Mouse (Mus musculus): ENCODE measurements at regions not wholly inside any gene's neighbourhood (a gene's known extent, or its start where the extent isn't known, plus 50 kb on each side); places are given as distances from the start of the nearest gene placed in this dataset.
A peak's percentile ranks its signal among the peaks of the same experiment; 100 is the strongest.

DNA sequence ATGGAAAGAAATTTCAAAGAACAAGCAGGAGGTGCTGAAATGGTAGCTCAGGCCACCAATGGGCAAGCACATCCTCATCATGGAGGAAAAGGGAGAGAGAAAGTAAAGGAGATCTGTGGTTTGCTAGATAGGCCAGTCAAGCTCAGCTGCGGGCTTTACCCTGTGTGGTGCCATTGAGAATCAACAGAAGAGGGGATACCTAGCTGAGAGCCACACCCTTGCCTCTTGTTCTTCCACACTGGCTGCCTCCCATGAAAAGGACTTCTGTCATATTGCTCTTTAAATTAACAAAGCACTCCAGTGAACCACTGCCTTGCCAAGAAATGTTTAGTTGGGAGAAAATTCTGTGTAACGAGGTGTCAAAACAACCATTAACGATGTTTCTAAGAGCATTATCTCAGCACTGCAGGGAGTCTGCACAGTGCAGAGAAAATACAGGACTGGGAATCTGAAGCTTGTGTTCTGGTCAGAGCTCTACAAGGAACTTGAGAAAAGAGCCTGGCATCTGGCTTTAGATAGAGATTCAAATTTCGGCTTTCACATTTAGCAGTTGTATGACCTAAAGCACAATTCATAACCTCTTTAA, 510.7 kb upstream of the Tle4 start:
- no peak for DNase-seq
- intact Hi-C loops (cut with DNase I) = no loop called here

DNA sequence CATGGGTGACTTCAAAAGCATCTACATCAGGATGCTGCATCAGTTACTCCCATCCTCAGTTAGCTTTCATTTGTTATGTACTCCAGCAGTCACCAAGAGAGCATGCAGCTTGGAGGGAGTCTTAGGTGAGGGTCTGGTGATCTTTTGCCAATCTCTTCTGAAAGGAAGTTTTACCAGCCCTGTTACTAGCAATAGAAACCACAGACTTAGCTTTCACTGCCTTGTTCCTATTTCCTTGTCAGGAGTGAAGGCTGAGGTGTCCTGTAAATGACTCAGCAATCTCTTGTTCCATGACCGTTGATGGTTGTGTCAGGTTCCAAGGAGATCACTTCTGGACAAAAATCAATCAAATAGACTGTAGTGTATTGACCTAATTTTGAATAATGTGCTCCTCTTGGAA, 497.2 kb upstream of the Tle4 start:
- intact Hi-C loops (cut with DNase I) = no loop called here
- no peak for DNase-seq

DNA sequence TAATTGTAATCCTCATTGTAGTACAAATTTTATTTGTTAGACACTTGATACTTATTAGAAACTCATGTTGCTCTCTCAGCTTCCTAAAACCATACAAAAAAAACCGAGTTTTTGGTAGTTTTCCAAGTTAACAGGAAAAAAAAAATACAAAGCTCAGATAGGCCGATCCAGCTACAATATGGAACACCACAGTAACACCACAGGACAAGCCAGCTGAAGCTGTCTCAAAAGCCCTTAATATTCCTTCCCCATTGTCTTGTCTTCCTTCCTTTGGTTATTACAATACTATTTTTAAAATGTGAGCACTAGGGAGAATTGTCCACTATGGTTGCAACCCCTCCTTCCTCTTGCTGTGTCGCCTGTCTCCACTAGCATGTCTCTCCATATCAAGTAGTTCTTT, 495.7 kb upstream of the Tle4 start:
- intact Hi-C loops (cut with DNase I) = no loop called here
- no peak for DNase-seq

DNA sequence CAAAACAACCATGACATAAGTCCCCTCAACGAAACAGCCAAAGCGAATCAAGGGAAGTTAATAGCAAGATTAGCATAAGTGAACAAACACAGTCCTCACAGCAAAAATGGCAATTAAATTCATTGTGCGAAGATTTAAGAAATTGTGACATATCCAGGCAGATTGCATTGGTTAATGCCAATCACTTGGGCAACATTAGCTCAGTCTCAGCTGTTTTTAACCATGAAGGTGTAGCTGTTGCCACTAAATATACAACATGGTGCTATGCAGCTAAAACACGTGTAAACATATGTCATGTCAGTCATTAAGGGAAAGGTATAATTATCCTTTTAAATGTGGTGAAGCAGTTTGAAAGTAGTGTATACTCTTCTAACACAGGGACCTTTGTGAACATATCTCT, 482.8 kb upstream of the Tle4 start:
- intact Hi-C loops (cut with DNase I) = no loop called here
- DNase-seq = no peak

DNA sequence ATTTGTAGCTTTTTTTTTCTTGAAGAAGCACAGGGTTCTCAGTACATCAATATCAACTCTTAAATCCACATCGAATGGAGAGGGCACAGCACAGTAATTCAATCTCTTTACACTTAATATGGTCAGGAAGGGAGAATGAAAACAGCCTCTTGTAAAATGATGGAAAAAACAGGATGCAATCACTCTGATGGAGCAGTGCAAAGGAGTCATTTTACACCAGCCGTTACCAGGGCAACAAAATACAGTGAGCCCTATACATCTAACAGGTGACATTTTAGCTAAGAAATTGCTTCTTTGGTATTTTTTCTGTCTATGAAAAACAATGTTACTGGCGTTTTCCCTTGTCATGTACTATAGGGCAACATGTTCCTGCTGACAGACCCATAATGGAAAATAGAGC, 459.9 kb upstream of the Tle4 start:
- DNase-seq = no peak
- intact Hi-C loops (cut with DNase I) = no loop called here

DNA sequence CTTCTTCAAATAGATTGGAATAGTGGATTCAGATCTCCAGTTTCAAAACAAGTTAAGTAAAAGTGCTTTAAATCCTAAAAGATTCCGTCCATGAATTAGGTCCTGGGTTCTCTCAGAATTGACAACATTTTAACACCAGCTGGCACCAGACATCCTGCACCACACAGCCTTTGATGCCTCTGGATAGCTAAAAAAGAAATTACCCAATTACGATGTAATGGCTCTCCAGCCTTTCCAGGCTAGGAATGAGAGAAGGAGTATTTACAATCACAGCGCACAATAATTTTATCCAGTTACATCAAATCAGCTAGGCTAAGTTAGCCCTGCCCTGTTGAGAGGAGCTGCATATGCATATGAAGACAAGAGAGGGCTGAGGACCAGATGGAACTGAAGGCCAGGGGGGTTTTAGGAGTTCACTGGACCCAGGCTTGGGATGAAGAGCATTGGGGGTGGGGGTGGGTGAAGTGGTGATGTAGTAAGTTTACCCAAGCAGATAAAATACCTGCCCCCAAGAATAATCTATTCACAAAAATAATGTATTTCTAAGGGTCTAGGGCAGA, 455.8 kb upstream of the Tle4 start:
- no peak for DNase-seq

DNA sequence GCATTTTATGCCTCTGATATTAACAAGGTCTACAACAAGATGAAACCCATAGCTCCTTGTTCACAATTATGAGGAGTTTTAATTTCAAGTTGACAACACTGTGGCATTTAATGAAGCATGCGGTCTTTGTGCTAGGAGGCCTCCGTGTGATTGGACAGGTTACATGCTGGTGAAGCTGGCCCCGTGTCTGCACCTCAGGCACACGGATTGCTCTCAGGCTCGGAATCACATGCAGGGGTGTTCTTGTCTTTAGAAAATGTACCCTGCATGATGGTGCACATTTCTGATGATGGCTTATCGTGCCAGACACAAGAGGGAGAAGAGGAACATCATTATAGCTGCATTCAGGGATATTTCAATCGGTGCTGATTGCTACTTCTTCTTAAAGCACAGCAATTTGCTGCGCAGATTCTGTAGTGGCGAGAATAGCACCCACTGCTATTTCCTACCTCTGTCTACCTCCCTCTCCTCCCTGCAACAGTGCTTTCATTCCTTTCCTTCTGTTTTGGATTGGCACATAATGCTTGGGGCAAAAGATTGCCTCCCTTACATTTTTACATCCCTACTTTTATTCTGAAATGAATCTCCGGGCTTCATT, 454.9 kb upstream of the Tle4 start:
- intact Hi-C loops (cut with DNase I) = no loop called here
- no peak for DNase-seq

More for the DNA sequence above, 455.8 kb upstream of the Tle4 start:
- intact Hi-C loops (cut with DNase I) = no loop called here

DNA sequence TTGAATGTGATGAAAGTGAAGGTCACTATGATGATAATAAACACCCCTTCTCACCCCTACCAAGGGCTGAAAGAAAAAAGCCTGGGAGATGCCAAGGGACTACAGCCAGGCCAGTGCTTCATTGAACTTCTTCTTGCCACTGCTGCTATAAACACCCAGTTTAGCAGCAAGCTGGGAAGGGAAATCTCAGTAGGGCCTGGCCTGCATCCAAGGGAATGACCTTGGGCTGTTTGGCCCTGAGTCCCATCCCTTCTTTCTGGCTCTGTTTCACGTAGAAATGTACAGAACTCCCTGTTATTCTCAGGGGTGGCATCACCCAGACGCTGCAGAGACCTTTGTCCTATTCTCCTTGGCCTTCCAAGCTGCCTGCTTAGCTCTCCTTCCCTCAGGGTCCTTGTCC, 450.0 kb upstream of the Tle4 start:
- intact Hi-C loops (cut with DNase I) = no loop called here
- DNase-seq = peak; percentile 47

DNA sequence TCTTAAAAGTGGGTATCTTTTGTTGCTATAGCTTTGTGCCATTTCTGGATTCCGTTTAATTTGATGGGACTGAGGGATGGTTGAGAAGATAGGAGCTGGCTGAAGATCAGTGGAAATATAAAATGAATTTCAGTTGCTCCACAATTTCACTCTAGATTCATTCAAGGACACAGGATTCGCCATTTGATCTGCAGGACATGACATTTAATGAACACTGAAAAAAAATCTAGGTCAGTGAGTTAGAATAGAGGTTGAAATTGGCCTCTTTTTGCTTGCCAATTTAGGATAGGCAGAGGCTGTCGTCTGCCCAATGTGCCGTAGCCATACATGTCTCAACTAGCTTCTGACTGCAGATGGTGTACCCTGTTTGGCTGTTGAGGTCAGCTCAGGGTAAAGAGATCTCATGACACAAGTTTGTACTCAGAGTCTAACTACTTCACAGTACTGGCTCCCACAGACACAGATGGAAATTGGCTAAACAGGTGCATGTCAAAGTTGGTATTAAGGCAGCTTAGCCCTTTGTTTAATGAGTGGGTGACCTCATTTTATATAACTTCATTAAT, 449.5 kb upstream of the Tle4 start:
- intact Hi-C loops (cut with DNase I) = no loop called here
- DNase-seq = no peak

DNA sequence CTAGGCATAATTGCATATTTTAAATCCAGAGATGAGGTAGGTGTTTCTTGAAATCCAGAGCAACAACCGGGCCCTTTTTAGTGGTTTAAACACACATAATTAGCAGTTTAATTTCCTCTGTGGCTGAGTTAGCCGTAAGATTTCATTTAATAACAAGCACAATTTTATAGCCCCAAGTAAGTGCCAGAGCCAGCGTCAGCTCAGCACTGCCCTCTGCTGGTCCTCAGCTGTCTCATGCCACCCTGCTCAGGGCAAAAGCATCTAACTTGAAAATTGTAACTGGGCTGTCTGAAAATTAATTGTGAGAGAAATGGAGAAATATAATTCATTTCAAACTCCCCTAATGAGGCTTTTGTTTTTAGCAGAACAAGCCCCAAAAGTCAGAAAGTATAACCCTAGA, 437.7 kb upstream of the Tle4 start:
- intact Hi-C loops (cut with DNase I) = loop anchor here (10.0 kb wide), 3 partner anchors 441 to 1051 kb away; partner anchors contain the start of gene Tle4
- peak; percentile 76 for DNase-seq

DNA sequence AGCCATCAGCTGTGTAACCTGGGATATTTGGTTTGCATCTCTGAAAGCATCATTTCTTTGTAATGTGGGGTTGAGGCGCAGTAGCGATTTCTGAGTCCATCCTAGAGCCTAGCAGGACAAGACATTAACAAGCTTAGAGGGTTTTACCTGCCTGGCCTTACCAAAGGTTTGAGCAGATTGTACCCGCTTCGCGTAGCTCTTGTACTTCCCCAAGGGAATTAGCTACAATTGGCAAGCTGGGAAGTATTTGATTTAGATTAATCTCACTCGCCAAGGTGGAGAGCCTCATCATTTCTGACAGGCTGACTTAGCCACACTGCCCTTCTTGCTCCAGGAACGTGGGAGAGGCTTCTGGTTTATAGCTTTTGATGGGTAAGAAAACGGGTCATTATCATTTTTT, 436.1 kb upstream of the Tle4 start:
- DNase-seq = no peak
- intact Hi-C loops (cut with DNase I) = loop anchor here (10.0 kb wide), 3 partner anchors 439 to 1049 kb away; partner anchors contain the start of gene Tle4

DNA sequence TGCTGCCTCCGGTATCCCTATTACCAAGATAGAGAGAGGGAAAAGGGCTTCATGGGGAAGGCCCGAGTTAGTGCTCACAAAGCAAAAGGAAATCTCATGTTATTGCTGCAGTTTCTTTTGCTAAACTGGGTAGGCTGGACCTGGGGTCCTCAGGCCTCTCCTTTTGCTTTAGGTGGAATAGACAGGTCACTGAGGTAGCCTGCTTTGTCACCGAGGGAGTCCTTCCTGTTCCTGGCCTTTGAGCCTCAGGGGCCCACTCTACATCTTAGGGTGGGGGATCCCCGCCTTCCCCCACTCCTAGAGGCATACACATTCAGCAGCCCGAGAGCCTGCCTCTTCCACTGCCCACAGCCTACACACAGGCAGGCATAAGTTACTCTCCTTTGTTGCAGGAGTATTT, 435.5 kb upstream of the Tle4 start:
- intact Hi-C loops (cut with DNase I) = loop anchor here (10.0 kb wide), 3 partner anchors 439 to 1049 kb away; partner anchors contain the start of gene Tle4
- DNase-seq = no peak

DNA sequence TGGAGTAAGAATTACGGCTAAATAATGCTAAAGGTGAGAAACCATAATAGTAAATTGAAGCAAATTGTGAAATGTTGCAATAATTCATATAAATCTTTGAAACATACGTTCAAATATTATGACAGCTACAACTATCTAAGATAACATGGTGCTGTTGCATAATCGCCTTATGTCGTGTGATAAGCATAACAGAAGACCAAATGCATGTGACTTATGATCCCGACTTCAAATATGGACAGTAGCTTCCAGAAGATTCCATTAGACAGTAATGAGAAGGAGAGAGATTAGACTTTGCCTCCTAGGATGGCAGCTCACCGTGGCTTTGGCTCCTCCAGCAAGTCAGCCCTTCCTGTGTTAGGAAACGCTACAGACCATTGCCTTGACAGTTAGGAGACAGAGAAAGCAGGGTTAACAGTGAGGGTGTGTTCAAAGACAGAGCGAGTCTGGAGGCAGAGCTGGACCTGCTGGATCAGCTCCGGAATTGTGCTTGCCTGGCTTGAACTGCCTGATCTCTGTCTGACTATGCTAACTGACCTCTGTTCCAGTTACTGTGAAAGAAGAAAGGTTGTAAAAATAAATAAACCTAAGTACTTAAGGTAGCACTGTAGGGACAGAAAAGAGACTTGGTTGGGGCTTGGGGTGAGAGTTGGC, 434.6 kb upstream of the Tle4 start:
- no peak for DNase-seq
- intact Hi-C loops (cut with DNase I) = loop anchor here (10.0 kb wide), 3 partner anchors 438 to 1048 kb away; partner anchors contain the start of gene Tle4

DNA sequence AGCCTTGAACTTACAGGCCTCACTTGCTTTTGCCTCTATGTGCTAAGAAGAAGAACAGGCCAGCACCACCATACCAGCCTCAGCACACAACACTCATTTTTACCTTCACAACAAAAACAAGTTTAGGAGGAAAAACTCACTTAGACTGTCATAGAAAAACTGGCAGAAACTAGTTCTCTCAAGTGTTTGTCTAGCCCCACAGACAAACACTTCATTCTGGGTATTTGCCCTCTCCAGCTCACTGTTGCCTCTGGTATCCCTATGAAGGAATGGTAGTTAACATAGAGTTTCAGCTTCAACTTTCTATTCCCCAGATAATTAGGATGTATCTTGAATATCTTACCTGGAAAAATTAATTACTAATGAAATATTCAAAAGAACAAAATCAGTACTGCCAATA, 433.6 kb upstream of the Tle4 start:
- DNase-seq = no peak
- intact Hi-C loops (cut with DNase I) = loop anchor here (10.0 kb wide), 3 partner anchors 437 to 1047 kb away; partner anchors contain the start of gene Tle4

DNA sequence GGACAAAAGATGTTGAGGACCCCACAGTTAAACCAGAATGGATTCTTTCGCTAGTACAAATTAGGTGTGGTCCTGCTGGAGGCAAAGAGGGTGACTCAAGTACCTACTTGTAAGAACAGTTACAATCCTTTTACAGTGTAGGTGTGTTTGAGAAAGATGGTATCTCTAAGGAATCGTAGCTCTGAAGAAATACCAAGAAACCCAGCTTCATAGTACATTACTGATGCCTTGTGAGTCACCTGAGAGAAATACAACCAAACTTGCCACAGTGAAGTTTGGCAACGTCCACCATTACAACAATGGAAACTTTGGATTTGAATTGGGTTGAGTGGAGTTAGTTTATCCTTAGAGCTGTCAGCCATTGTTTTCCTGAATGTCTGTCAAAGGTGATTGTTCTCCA, 405.7 kb upstream of the Tle4 start:
- intact Hi-C loops (cut with DNase I) = no loop called here
- no peak for DNase-seq

DNA sequence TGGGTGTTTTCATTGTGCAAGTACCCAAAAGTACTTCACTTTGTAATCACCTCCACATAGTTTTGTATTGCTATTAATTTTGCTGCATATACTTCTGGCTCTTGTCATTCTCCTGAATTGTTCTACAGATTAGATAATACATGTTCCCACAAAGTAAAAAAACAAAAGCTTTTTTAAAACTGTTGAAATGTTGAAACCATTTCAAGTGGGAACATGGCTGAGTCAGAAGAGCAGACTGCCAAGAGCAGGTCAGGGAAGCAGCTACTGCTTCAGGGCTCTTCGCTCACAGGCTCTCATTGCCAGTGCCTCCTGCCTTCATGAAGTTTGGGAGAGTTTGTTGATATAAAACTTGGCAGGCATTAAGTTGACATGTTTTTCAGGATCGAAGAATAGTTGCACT, 395.5 kb upstream of the Tle4 start:
- intact Hi-C loops (cut with DNase I) = no loop called here
- DNase-seq = no peak

DNA sequence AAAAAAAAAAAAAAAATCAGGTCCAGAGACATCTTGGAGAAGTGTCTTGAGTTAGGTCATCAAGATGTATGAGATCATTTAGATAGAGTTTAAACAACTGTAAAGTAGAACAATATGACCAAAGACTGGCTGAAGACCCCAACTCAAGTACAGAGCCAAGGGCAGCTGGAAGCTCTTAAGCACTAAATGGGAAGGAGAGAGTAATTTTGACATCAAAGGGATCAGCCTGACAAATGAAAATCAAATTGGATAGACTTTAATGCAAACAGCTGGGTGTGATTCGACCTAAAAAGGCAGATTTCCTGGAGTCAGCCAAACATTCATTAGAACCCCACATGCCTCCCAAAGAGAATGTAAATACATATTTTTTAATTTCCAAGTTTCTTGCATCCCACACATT, 372.3 kb upstream of the Tle4 start:
- DNase-seq = no peak
- intact Hi-C loops (cut with DNase I) = no loop called here

DNA sequence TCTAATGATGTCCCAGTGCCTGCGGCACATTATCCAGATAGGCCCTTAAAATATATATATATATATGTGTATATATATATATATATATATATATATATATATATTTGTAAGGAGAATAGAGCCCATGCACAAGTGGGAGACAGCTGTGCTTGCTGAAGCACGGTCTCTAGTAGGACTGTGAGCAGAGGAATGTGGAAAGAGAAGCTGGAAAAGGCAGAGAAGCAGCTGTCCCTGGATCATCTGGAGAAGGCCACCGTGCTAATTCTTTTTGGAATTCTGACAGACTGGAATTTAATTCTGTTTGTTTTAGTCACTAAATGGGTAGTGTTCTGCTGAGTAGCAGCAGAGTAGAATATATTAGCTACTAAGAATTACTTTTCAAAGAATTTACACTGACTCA, 370.4 kb upstream of the Tle4 start:
- no peak for DNase-seq
- intact Hi-C loops (cut with DNase I) = no loop called here

DNA sequence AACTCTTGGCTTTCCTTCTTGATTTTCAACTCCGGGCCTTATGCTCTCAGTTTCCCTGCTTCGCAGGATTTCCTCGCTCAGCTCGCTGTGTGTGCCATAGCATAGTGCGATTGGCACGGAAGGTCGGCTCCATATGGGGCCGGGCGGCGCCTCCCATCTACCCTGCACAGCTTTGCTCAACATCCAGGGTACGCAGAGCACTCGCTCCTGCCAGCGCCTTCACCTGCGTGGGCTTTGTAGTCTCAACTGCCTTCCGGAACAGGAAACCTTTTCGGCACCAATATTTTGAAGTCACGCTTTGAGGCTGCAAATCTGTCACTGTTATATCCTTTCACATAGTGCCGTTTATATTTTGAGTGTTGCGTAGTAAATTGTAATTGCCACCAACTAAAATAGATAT, 359.9 kb upstream of the Tle4 start:
- no peak for DNase-seq

DNA sequence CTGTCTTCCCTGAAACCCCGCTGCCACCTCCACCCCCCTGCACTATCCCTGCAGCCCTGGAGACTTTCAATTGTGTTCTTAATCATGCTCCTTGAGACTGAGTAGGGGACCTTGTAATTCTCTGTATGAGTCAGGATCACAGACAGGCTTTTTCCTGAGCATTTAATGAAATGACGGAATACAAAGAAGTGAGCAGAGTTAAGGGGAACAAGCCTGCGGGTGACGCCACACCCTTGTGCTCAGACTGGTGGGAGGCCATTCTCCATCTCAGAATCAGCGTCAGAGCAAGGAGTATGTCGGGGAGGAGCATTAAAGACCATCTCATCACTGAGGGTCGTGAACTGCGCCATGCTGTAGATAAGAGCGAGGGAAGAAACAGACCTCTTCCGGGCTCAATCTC, 359.3 kb upstream of the Tle4 start:
- no peak for DNase-seq
- intact Hi-C loops (cut with DNase I) = no loop called here

More for the DNA sequence above, 359.9 kb upstream of the Tle4 start:
- intact Hi-C loops (cut with DNase I) = no loop called here

DNA sequence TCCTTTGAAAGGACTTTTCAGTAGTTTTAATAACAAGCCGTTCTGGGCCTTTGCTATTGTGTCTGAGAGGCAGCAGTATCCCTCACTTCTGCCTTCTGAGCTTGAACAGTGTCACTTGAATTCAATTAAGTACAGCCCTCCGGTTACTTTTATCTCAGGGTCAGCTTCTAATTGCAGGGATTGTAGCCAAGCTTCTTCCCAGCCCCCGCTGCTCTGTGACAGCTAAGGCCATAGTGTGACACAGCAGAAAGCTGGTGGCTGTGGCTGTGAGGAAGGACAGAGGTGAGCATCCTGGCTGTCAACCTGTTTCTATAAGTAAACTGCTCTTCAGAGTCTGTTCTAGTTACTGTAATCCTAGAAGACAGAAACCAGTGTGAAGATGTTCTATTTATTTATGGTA, 358.5 kb upstream of the Tle4 start:
- intact Hi-C loops (cut with DNase I) = no loop called here

DNA sequence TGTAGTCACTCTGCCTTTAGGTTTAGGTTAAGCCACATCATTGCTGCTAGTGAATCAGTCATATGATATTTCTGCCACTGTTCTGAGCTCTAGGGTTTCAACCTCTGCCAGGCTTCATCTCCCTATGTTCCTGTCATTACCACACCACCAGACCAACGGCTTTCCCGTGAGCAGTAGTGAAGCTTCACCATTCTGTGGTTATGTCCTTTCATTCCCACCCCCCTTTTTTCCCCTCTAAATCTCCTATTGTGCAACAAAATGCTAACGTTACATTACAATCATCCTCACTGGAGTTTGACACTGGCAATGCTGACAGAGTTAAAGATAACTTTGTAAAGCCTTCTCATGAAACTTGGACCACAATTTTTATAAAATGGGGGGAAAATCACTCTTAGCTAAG, 358.1 kb upstream of the Tle4 start:
- DNase-seq = no peak
- intact Hi-C loops (cut with DNase I) = no loop called here

More for the DNA sequence above, 358.5 kb upstream of the Tle4 start:
- DNase-seq = no peak
